Mouse (Mus musculus) MEL (cell line): ENCODE results near the gene Htr6. TPM values are rescaled to one million over a fixed set of nuclear protein-coding genes. Genes with fewer than 3 reads are reported as not detected.
A peak's percentile ranks its signal among the peaks of the same experiment; 100 is the strongest.

Experiments used
- DNase-seq: peaks from one replicate; pipeline ENCODE4 v3.0.0; 2011; ENCODE audit warnings: low read depth, low spot score
- H3K27ac ChIP-seq: 2 replicates; pipeline ENCODE4 v1.5.1; 2012; ENCODE audit warnings: low read depth, mild to moderate bottlenecking, control low read depth, low read length, moderate library complexity; ENCODE audit not compliant: control insufficient read depth
- H3K27me3 ChIP-seq, 2 experiments: fragments of 150-350 bp in 1 of 2; sonication (generic) in 1 of 2; 2 replicates each; pipeline ENCODE4 v1.6.1; 2012; ENCODE audit warnings: low read length in 2 of 2, mild to moderate bottlenecking in 2 of 2, improper control_type of control experiment in 1 of 2, moderate library complexity in 1 of 2; ENCODE audit not compliant: insufficient read depth in 2 of 2, control insufficient read depth in 1 of 2
- H3K36me3 ChIP-seq, 2 experiments: 2 replicates each; pipeline ENCODE4 v1.6.1; 2012 to 2014; ENCODE audit warnings: low read length in 2 of 2, improper control_type of control experiment in 1 of 2, inconsistent platforms in 1 of 2, mild to moderate bottlenecking in 1 of 2; ENCODE audit not compliant: insufficient read depth in 2 of 2, control insufficient read depth in 1 of 2
- H3K4me1 ChIP-seq, 2 experiments: fragments of 150-350 bp in 1 of 2; sonication (generic) in 1 of 2; 2 replicates each; pipeline ENCODE4 v1.6.1; 2012; ENCODE audit warnings: low read length in 2 of 2, improper control_type of control experiment in 1 of 2, mild to moderate bottlenecking in 1 of 2; ENCODE audit not compliant: insufficient read depth in 2 of 2, control insufficient read depth in 1 of 2
- H3K4me3 ChIP-seq, 2 experiments: fragments of 150-350 bp in 1 of 2; sonication (generic) in 1 of 2; 2 replicates each; pipeline ENCODE4 v1.5.1; 2012; ENCODE audit warnings: low read depth in 2 of 2, low read length in 2 of 2, mild to moderate bottlenecking in 2 of 2, moderate library complexity in 2 of 2, control low read depth in 1 of 2, improper control_type of control experiment in 1 of 2; ENCODE audit not compliant: control insufficient read depth in 1 of 2, insufficient read depth in 1 of 2
- H3K79me2 ChIP-seq: 2 replicates; pipeline ENCODE4 v1.6.1; 2012; ENCODE audit warnings: mild to moderate bottlenecking, low read length, moderate library complexity; ENCODE audit not compliant: control insufficient read depth, poor library complexity, insufficient read depth
- H3K9ac ChIP-seq: 2 replicates; pipeline ENCODE4 v1.6.1; 2012; ENCODE audit warnings: low read depth, mild to moderate bottlenecking, control low read depth, low read length, moderate library complexity; ENCODE audit not compliant: control insufficient read depth, poor library complexity, severe bottlenecking
- H3K9me3 ChIP-seq: fragments of 150-350 bp; sonication (generic); replicated peaks from 2 replicates; pipeline ENCODE4 v1.6.1; 2012; ENCODE audit warnings: mild to moderate bottlenecking, low read length, improper control_type of control experiment, moderate library complexity; ENCODE audit not compliant: insufficient read depth
- BHLHE40 ChIP-seq: IDR thresholded peaks from 2 replicates; pipeline ENCODE4 v1.6.1; 2012; ENCODE audit warnings: low read depth, mild to moderate bottlenecking, inconsistent platforms, low read length, improper control_type of control experiment, borderline replicate concordance
- CHD1 ChIP-seq: IDR thresholded peaks from 2 replicates; pipeline ENCODE4 v1.6.1; 2012; ENCODE audit warnings: low read depth, mild to moderate bottlenecking, inconsistent platforms, low read length, improper control_type of control experiment
- CHD2 ChIP-seq: IDR thresholded peaks from 2 replicates; pipeline ENCODE4 v1.6.1; 2011; ENCODE audit warnings: low read length, improper control_type of control experiment
- CTCF ChIP-seq, 3 experiments: IDR thresholded peaks in 2 of 3; conservative IDR thresholded peaks in 1 of 3; 2 replicates each; pipeline ENCODE4 v1.5.1; 2011 to 2012; ENCODE audit warnings: low read length in 3 of 3, low read depth in 2 of 3, mild to moderate bottlenecking in 2 of 3, improper control_type of control experiment in 1 of 3, inconsistent platforms in 1 of 3, mixed read lengths in 1 of 3, moderate library complexity in 1 of 3; ENCODE audit not compliant: control insufficient read depth in 1 of 3, insufficient read depth in 1 of 3, poor library complexity in 1 of 3, severe bottlenecking in 1 of 3
- E2F4 ChIP-seq: IDR thresholded peaks from 2 replicates; pipeline ENCODE4 v1.6.1; 2011; ENCODE audit warnings: low read depth, low read length, improper control_type of control experiment, borderline replicate concordance
- ELF1 ChIP-seq: IDR thresholded peaks from 2 replicates; pipeline ENCODE4 v1.6.1; 2014; ENCODE audit warnings: low read depth, mild to moderate bottlenecking, inconsistent platforms, low read length, improper control_type of control experiment, moderate library complexity
- EP300 ChIP-seq, 2 experiments: IDR thresholded peaks; 2 replicates each; pipeline ENCODE4 v1.6.1; 2011; ENCODE audit warnings: improper control_type of control experiment in 2 of 2, low read length in 2 of 2, low read depth in 1 of 2, mild to moderate bottlenecking in 1 of 2
- ETS1 ChIP-seq: IDR thresholded peaks from 2 replicates; pipeline ENCODE4 v1.6.1; 2012; ENCODE audit warnings: low read depth, mild to moderate bottlenecking, inconsistent platforms, low read length, improper control_type of control experiment, moderate library complexity
- GABPA ChIP-seq: IDR thresholded peaks from 2 replicates; pipeline ENCODE4 v1.6.1; 2012; ENCODE audit warnings: low read depth, mild to moderate bottlenecking, inconsistent platforms, low read length, improper control_type of control experiment, moderate library complexity
- GATA1 ChIP-seq: IDR thresholded peaks from 2 replicates; pipeline ENCODE4 v1.6.1; 2011; ENCODE audit warnings: low read depth, low read length, improper control_type of control experiment
- HCFC1 ChIP-seq: IDR thresholded peaks from 2 replicates; pipeline ENCODE4 v1.6.1; 2012; ENCODE audit warnings: low read depth, mild to moderate bottlenecking, inconsistent platforms, low read length, improper control_type of control experiment, moderate library complexity
- JUND ChIP-seq: IDR thresholded peaks from 2 replicates; pipeline ENCODE4 v1.6.1; 2011; ENCODE audit warnings: low read depth, mild to moderate bottlenecking, improper control_type of control experiment, low read length
- KAT2A ChIP-seq: conservative IDR thresholded peaks from 2 replicates; pipeline ENCODE4 v1.6.1; 2012; ENCODE audit warnings: low read depth, low read length, improper control_type of control experiment, inconsistent platforms
- MAFK ChIP-seq: IDR thresholded peaks from 2 replicates; pipeline ENCODE4 v1.6.1; 2011; ENCODE audit warnings: low read depth, mild to moderate bottlenecking, low read length, improper control_type of control experiment, borderline replicate concordance
- MAX ChIP-seq: IDR thresholded peaks from 2 replicates; pipeline ENCODE4 v1.6.1; 2011; ENCODE audit warnings: low read length, improper control_type of control experiment
- MAZ ChIP-seq: IDR thresholded peaks from 2 replicates; pipeline ENCODE4 v1.6.1; 2012; ENCODE audit warnings: low read depth, mild to moderate bottlenecking, inconsistent platforms, low read length, improper control_type of control experiment
- MEF2A ChIP-seq: IDR thresholded peaks from 2 replicates; pipeline ENCODE4 v1.6.1; 2014; ENCODE audit warnings: low read depth, mild to moderate bottlenecking, inconsistent platforms, low read length, improper control_type of control experiment; ENCODE audit not compliant: poor library complexity, insufficient replicate concordance, severe bottlenecking; ENCODE audit errors: extremely low read depth
- MXI1 ChIP-seq: IDR thresholded peaks from 2 replicates; pipeline ENCODE4 v1.6.1; 2011; ENCODE audit warnings: mild to moderate bottlenecking, low read depth, low read length, improper control_type of control experiment
- MYB ChIP-seq: IDR thresholded peaks from 2 replicates; pipeline ENCODE4 v1.6.1; 2011; ENCODE audit warnings: mild to moderate bottlenecking, low read depth, low read length, improper control_type of control experiment
- MYC ChIP-seq: IDR thresholded peaks from 2 replicates; pipeline ENCODE4 v1.6.1; 2011; ENCODE audit warnings: low read depth, mild to moderate bottlenecking, low read length, improper control_type of control experiment, moderate library complexity
- NELFE ChIP-seq: IDR thresholded peaks from 2 replicates; pipeline ENCODE4 v1.6.1; 2011; ENCODE audit warnings: low read depth, low read length, improper control_type of control experiment
- NRF1 ChIP-seq: IDR thresholded peaks from 2 replicates; pipeline ENCODE4 v1.6.1; 2014; ENCODE audit warnings: low read depth, mild to moderate bottlenecking, inconsistent platforms, low read length, improper control_type of control experiment, moderate library complexity; ENCODE audit not compliant: poor library complexity, insufficient read depth, severe bottlenecking
- POLR2A ChIP-seq, 2 experiments: IDR thresholded peaks; 2 replicates each; pipeline ENCODE4 v1.6.1; 2011 to 2012; ENCODE audit warnings: low read length in 2 of 2, mild to moderate bottlenecking in 2 of 2, control low read depth in 1 of 2, improper control_type of control experiment in 1 of 2, low read depth in 1 of 2, moderate library complexity in 1 of 2; ENCODE audit not compliant: control insufficient read depth in 1 of 2, insufficient read depth in 1 of 2, poor library complexity in 1 of 2
- POLR2AphosphoS2 ChIP-seq: IDR thresholded peaks from 2 replicates; pipeline ENCODE4 v1.6.1; 2011; ENCODE audit warnings: low read length, improper control_type of control experiment
- POLR2AphosphoS5 ChIP-seq: IDR thresholded peaks from 2 replicates; pipeline ENCODE4 v1.6.1; 2012; ENCODE audit warnings: low read depth, borderline replicate concordance, mild to moderate bottlenecking, inconsistent platforms, low read length, moderate library complexity, mixed read lengths
- RAD21 ChIP-seq: IDR thresholded peaks from 2 replicates; pipeline ENCODE4 v1.6.1; 2011; ENCODE audit warnings: mild to moderate bottlenecking, low read depth, low read length, improper control_type of control experiment
- RCOR1 ChIP-seq: IDR thresholded peaks from 2 replicates; pipeline ENCODE4 v1.6.1; 2012; ENCODE audit warnings: low read depth, mild to moderate bottlenecking, inconsistent platforms, low read length, improper control_type of control experiment
- SIN3A ChIP-seq: IDR thresholded peaks from 2 replicates; pipeline ENCODE4 v1.6.1; 2012; ENCODE audit warnings: low read length, improper control_type of control experiment, inconsistent platforms
- SMC3 ChIP-seq: IDR thresholded peaks from 2 replicates; pipeline ENCODE4 v1.6.1; 2011; ENCODE audit warnings: low read depth, low read length, improper control_type of control experiment
- TAL1 ChIP-seq: IDR thresholded peaks from 2 replicates; pipeline ENCODE4 v1.6.1; 2012; ENCODE audit warnings: mild to moderate bottlenecking, inconsistent platforms, low read length, moderate library complexity, mixed read lengths
- TBP ChIP-seq: IDR thresholded peaks from 2 replicates; pipeline ENCODE4 v1.8.0; 2011; ENCODE audit warnings: low read depth, low read length, improper control_type of control experiment
- TCF12 ChIP-seq: IDR thresholded peaks from 2 replicates; pipeline ENCODE4 v1.6.1; 2014; ENCODE audit warnings: low read depth, mild to moderate bottlenecking, inconsistent platforms, low read length, improper control_type of control experiment, moderate library complexity
- UBTF ChIP-seq: IDR thresholded peaks from 2 replicates; pipeline ENCODE4 v1.6.1; 2012; ENCODE audit warnings: low read depth, mild to moderate bottlenecking, inconsistent platforms, low read length, improper control_type of control experiment, moderate library complexity, borderline replicate concordance; ENCODE audit not compliant: insufficient read depth
- USF1 ChIP-seq: IDR thresholded peaks from 2 replicates; pipeline ENCODE4 v1.6.1; 2014; ENCODE audit warnings: low read depth, mild to moderate bottlenecking, inconsistent platforms, low read length, improper control_type of control experiment, moderate library complexity
- ZC3H11A ChIP-seq: IDR thresholded peaks from 2 replicates; pipeline ENCODE4 v1.6.1; 2012; ENCODE audit warnings: low read depth, mild to moderate bottlenecking, inconsistent platforms, low read length, improper control_type of control experiment
- ZKSCAN1 ChIP-seq: IDR thresholded peaks from 2 replicates; pipeline ENCODE4 v1.6.1; 2012; ENCODE audit warnings: low read depth, mild to moderate bottlenecking, inconsistent platforms, low read length, improper control_type of control experiment, moderate library complexity
- ZMIZ1 ChIP-seq: IDR thresholded peaks from 2 replicates; pipeline ENCODE4 v1.6.1; 2012; ENCODE audit warnings: low read depth, mild to moderate bottlenecking, inconsistent platforms, low read length, improper control_type of control experiment, moderate library complexity
- ZNF384 ChIP-seq: IDR thresholded peaks from 2 replicates; pipeline ENCODE4 v1.6.1; 2012; ENCODE audit warnings: low read depth, mild to moderate bottlenecking, inconsistent platforms, low read length, improper control_type of control experiment
- polyA plus RNA-seq, 2 experiments: library from polyadenylated mRNA; stranded (reverse) in 1 of 2; unstranded in 1 of 2; fragments of >175 nt in 1 of 2; fragments of >200 nt in 1 of 2; gene quantifications; 2 replicates each; pipeline versions ENCODE4 v1.2.1 to v1.2.4; 2012; ENCODE audit warnings: low replicate concordance in 2 of 2, low read depth in 1 of 2; ENCODE audit not compliant: insufficient read length in 2 of 2, insufficient read depth in 1 of 2, missing spikeins in 1 of 2
- total RNA-seq: library from RNA; depleted of rRNA; stranded (reverse); fragments of 300-350 nt; gene quantifications from 2 replicates; pipeline ENCODE4 v1.2.3, GENCODE M21; 2012

The Htr6 gene
- total and polyA plus RNA-seq, 3 experiments, result 0.08 TPM; not detected in 2

- H3K36me3 ChIP-seq, result peaks cover 3 to 61% of the 10 kb centered on the region in 2 experiments
- H3K9ac ChIP-seq, result no peak overlapping the region
- peaks cover 41 to 52% of the 10 kb centered on the region in 2 experiments for H3K4me1 ChIP-seq
- H3K4me3 ChIP-seq, result no peak overlapping the region
- H3K79me2 ChIP-seq, result peaks cover 94% of the 10 kb centered on the region
- no peaks in the 10 kb centered on the region for H3K9me3 ChIP-seq
- H3K27ac ChIP-seq, result peak overlapping the region; percentile 50
- DNase-seq, result peak; percentile 46
- no peaks in the 10 kb centered on the region for H3K27me3 ChIP-seq
- TF ChIP-seq MYC, result no peak
- TF ChIP-seq MAX, result no peak
- TF ChIP-seq GATA1, result peak; percentile 29; the same call in 1 of the 2 replicates
- TF ChIP-seq E2F4, result no peak
- TF ChIP-seq SMC3, result no peak
- TF ChIP-seq MAFK, result no peak
- 0 out of 2 replicates have a peak, but pooled peaks have one; percentile 31 for TF ChIP-seq MYB
- TF ChIP-seq SIN3A, result peak; percentile 56; the same call in 1 of the 2 replicates
- no peak for TF ChIP-seq CHD2
- TF ChIP-seq NELFE, result no peak
- no peak for TF ChIP-seq GABPA
- TF ChIP-seq TAL1, result no peak
- no peak for TF ChIP-seq TCF12
- TF ChIP-seq JUND, result no peak
- TF ChIP-seq ETS1, result peak; percentile 60
- TF ChIP-seq ZNF384, result no peak
- TF ChIP-seq POLR2A (IDR thresholded peaks at IDR 0.05; ENCODE audit: control insufficient read depth in 1 of 2, insufficient read depth in 1 of 2, low read depth in 1 of 2, low read length in 2 of 2, poor library complexity in 1 of 2), result no peak
- no peak for TF ChIP-seq POLR2AphosphoS2
- TF ChIP-seq ZMIZ1, result no peak
- TF ChIP-seq KAT2A, result no peak
- TF ChIP-seq EP300 (IDR thresholded peaks at IDR 0.05; ENCODE audit: low read depth in 1 of 2, low read length in 2 of 2), result peak in 1 of 2 experiments; percentile 49; a peak in 3 of 4 replicates
- TF ChIP-seq ZC3H11A, result no peak
- no peak for TF ChIP-seq MAZ
- no peak for TF ChIP-seq MEF2A
- TF ChIP-seq MXI1, result 0 out of 2 replicates have a peak, but pooled peaks have one; percentile 31
- no peak for TF ChIP-seq ELF1
- TF ChIP-seq RCOR1, result no peak
- TF ChIP-seq ZKSCAN1, result no peak
- no peak for TF ChIP-seq UBTF
- TF ChIP-seq NRF1, result no peak
- TF ChIP-seq POLR2AphosphoS5, result no peak
- no peak for TF ChIP-seq TBP
- TF ChIP-seq HCFC1, result no peak
- TF ChIP-seq USF1, result no peak
- no peak for TF ChIP-seq CHD1
- TF ChIP-seq CTCF (IDR thresholded peaks at IDR 0.05 in 2 of 3, conservative IDR thresholded peaks at IDR 0.05 in 1 of 3; ENCODE audit: control insufficient read depth in 1 of 3, insufficient read depth in 1 of 3, low read depth in 2 of 3, low read length in 3 of 3, poor library complexity in 1 of 3, severe bottlenecking in 1 of 3), result no peak
- no peak for TF ChIP-seq RAD21
- peak; percentile 39; the same call in 1 of the 2 replicates for TF ChIP-seq BHLHE40
These were observed 47.2 kb upstream of the Htr6 start for GRCm38 (mm10) chr4:139122557-139122956.
